Mouse (Mus musculus): ENCODE measurements around the gene Sat1. TPM values are rescaled to one million over a fixed set of nuclear protein-coding genes. Genes with fewer than 3 reads are reported as not detected.

Sat1 gene
- polyA plus RNA-seq (2014; fragmentation: Nextera tagmentation; extraction: Ambion mirVana) = 83.0 and 91.4 TPM in 2 replicates

GRCm38 (mm10) chrX:155216271-155216670, at the start of gene Sat1:
Sat1 (minus strand) TSS chrX:155216449.
- peak within 1 kb of the TSS; percentile 44; the same call in 1 of the 2 replicates for H3K9ac ChIP-seq (ENCODE audit: low read length)
- DNase-seq (ENCODE audit: low spot score) (peak; percentile 90), ATAC-seq (ENCODE audit: insufficient read depth, low FRiP score, low TSS enrichment) (peak; percentile 96)
- no peak within 1 kb of the TSS for H3K27ac ChIP-seq (ENCODE audit: low read depth, low read length)
- H3K9me3 ChIP-seq (ENCODE audit: control insufficient read depth, low read length) = no peaks in the 10 kb centered on the region
- WGBS = 12% methylated on average over 26 of the region's 26 CpGs
- H3K36me3 ChIP-seq (ENCODE audit: control insufficient read depth, insufficient read depth, low read length) = no peaks in the 10 kb centered on the region
- H3K27me3 ChIP-seq (ENCODE audit: control insufficient read depth, insufficient read depth, low read length) = no peaks in the 10 kb centered on the region
- no peaks in the 10 kb centered on the region for H3K4me1 ChIP-seq (ENCODE audit: control insufficient read depth, insufficient read depth, low read length)
- H3K4me2 ChIP-seq (ENCODE audit: low read depth) = peak within 1 kb of the TSS; percentile 48
- H3K4me3 ChIP-seq (ENCODE audit: low read depth, low read length) = peak within 1 kb of the TSS; percentile 42

GRCm38 (mm10) chrX:155262915-155263252, 46.6 kb upstream of the Sat1 start:
- no peak overlapping the region for H3K9ac ChIP-seq (ENCODE audit: low read length)
- H3K4me2 ChIP-seq (ENCODE audit: low read depth) = peak overlapping the region; percentile 47
- H3K36me3 ChIP-seq (ENCODE audit: control insufficient read depth, insufficient read depth, low read length) = no peaks in the 10 kb centered on the region
- WGBS = 40% methylated on average over 1 of the region's 1 CpGs
- DNase-seq (ENCODE audit: low spot score) (no peak), ATAC-seq (ENCODE audit: insufficient read depth, low FRiP score, low TSS enrichment) (no peak)
- no peaks in the 10 kb centered on the region for H3K27me3 ChIP-seq (ENCODE audit: control insufficient read depth, insufficient read depth, low read length)
- no peaks in the 10 kb centered on the region for H3K4me1 ChIP-seq (ENCODE audit: control insufficient read depth, insufficient read depth, low read length)
- H3K4me3 ChIP-seq (ENCODE audit: low read depth, low read length) = peak overlapping the region; percentile 38
- no peaks in the 10 kb centered on the region for H3K9me3 ChIP-seq (ENCODE audit: control insufficient read depth, low read length)
- no peak overlapping the region for H3K27ac ChIP-seq (ENCODE audit: low read depth, low read length)

- WGBS = 18% methylated on average over 33 of the region's 37 CpGs
- peak within 1 kb of the TSS; percentile 38 for H3K4me3 ChIP-seq (ENCODE audit: low read depth, low read length)
- no peak within 1 kb of the TSS for H3K27ac ChIP-seq (ENCODE audit: low read depth, low read length)
- peak within 1 kb of the TSS; percentile 47 for H3K4me2 ChIP-seq (ENCODE audit: low read depth)
- peak within 1 kb of the TSS; percentile 56 for H3K9ac ChIP-seq (ENCODE audit: low read length)
- no peaks in the 10 kb centered on the region for H3K36me3 ChIP-seq (ENCODE audit: control insufficient read depth, insufficient read depth, low read length)
- no peaks in the 10 kb centered on the region for H3K9me3 ChIP-seq (ENCODE audit: control insufficient read depth, low read length)
- H3K27me3 ChIP-seq (ENCODE audit: control insufficient read depth, insufficient read depth, low read length) = no peaks in the 10 kb centered on the region
- DNase-seq (ENCODE audit: low spot score) (peak; percentile 84), ATAC-seq (ENCODE audit: insufficient read depth, low FRiP score, low TSS enrichment) (peak; percentile 99)
- no peaks in the 10 kb centered on the region for H3K4me1 ChIP-seq (ENCODE audit: control insufficient read depth, insufficient read depth, low read length)
Observed at GRCm38 (mm10) chrX:155262235-155262914, 46.1 kb upstream of the Sat1 start, which contains the start of gene Acot9. Acot9 (plus strand) TSS chrX:155262443.

- DNase-seq (ENCODE audit: low spot score) (no peak), ATAC-seq (ENCODE audit: insufficient read depth, low FRiP score, low TSS enrichment) (no peak)
- Histone ChIP-seq H3K27ac (ENCODE audit: low read depth, low read length) (no peak overlapping the region), H3K9ac (ENCODE audit: low read length) (no peak overlapping the region), H3K36me3 (ENCODE audit: control insufficient read depth, insufficient read depth, low read length) (no peaks in the 10 kb centered on the region), H3K4me1 (ENCODE audit: control insufficient read depth, insufficient read depth, low read length) (no peaks in the 10 kb centered on the region), H3K4me2 (ENCODE audit: low read depth) (no peak overlapping the region), H3K4me3 (ENCODE audit: low read depth, low read length) (no peak overlapping the region), H3K9me3 (ENCODE audit: control insufficient read depth, low read length) (no peaks in the 10 kb centered on the region), H3K27me3 (ENCODE audit: control insufficient read depth, insufficient read depth, low read length) (no peaks in the 10 kb centered on the region)
Observed at GRCm38 (mm10) chrX:155256856-155257255, 40.6 kb upstream of the Sat1 start.

- Histone ChIP-seq H3K36me3 (ENCODE audit: control insufficient read depth, insufficient read depth, low read length) (no peaks in the 10 kb centered on the region), H3K4me2 (ENCODE audit: low read depth) (no peak overlapping the region), H3K4me1 (ENCODE audit: control insufficient read depth, insufficient read depth, low read length) (no peaks in the 10 kb centered on the region), H3K4me3 (ENCODE audit: low read depth, low read length) (no peak overlapping the region), H3K9ac (ENCODE audit: low read length) (no peak overlapping the region), H3K9me3 (ENCODE audit: control insufficient read depth, low read length) (no peaks in the 10 kb centered on the region), H3K27me3 (ENCODE audit: control insufficient read depth, insufficient read depth, low read length) (no peaks in the 10 kb centered on the region), H3K27ac (ENCODE audit: low read depth, low read length) (no peak overlapping the region)
- 78% methylated on average over 2 of the region's 2 CpGs for WGBS
- ATAC-seq (ENCODE audit: insufficient read depth, low FRiP score, low TSS enrichment) (no peak), DNase-seq (ENCODE audit: low spot score) (no peak)
Observed at GRCm38 (mm10) chrX:155218277-155218676, 2.0 kb upstream of the Sat1 start.

GRCm38 (mm10) chrX:155215501-155216248, 574 bp downstream of the Sat1 start:
- peak; percentile 10 for DNase-seq (ENCODE audit: low spot score)
- no peak overlapping the region for H3K27ac ChIP-seq (ENCODE audit: low read depth, low read length)
- WGBS = 33% methylated on average over 22 of the region's 24 CpGs
- no peaks in the 10 kb centered on the region for H3K36me3 ChIP-seq (ENCODE audit: control insufficient read depth, insufficient read depth, low read length)
- no peaks in the 10 kb centered on the region for H3K27me3 ChIP-seq (ENCODE audit: control insufficient read depth, insufficient read depth, low read length)
- H3K4me1 ChIP-seq (ENCODE audit: control insufficient read depth, insufficient read depth, low read length) = no peaks in the 10 kb centered on the region
- peak overlapping the region; percentile 44; the same call in 1 of the 2 replicates for H3K9ac ChIP-seq (ENCODE audit: low read length)
- H3K4me3 ChIP-seq (ENCODE audit: low read depth, low read length) = peak overlapping the region; percentile 42
- H3K4me2 ChIP-seq (ENCODE audit: low read depth) = peak overlapping the region; percentile 48
- peak; percentile 71 for ATAC-seq (ENCODE audit: insufficient read depth, low FRiP score, low TSS enrichment)
- no peaks in the 10 kb centered on the region for H3K9me3 ChIP-seq (ENCODE audit: control insufficient read depth, low read length)

- DNase-seq (ENCODE audit: low spot score) (no peak), ATAC-seq (ENCODE audit: insufficient read depth, low FRiP score, low TSS enrichment) (no peak)
- H3K9ac ChIP-seq (ENCODE audit: low read length) = no peak overlapping the region
- H3K27me3 ChIP-seq (ENCODE audit: control insufficient read depth, insufficient read depth, low read length) = no peaks in the 10 kb centered on the region
- no peak overlapping the region for H3K27ac ChIP-seq (ENCODE audit: low read depth, low read length)
- 93% methylated on average over 5 of the region's 5 CpGs for WGBS
- no peak overlapping the region for H3K4me2 ChIP-seq (ENCODE audit: low read depth)
- no peak overlapping the region for H3K4me3 ChIP-seq (ENCODE audit: low read depth, low read length)
- no peaks in the 10 kb centered on the region for H3K9me3 ChIP-seq (ENCODE audit: control insufficient read depth, low read length)
- H3K36me3 ChIP-seq (ENCODE audit: control insufficient read depth, insufficient read depth, low read length) = no peaks in the 10 kb centered on the region
- no peaks in the 10 kb centered on the region for H3K4me1 ChIP-seq (ENCODE audit: control insufficient read depth, insufficient read depth, low read length)
Observed at GRCm38 (mm10) chrX:155214291-155215136, 1.7 kb downstream of the Sat1 start.

GRCm38 (mm10) chrX:155208671-155209070, 7.6 kb downstream of the Sat1 start:
- H3K9me3 ChIP-seq (ENCODE audit: control insufficient read depth, low read length) = no peaks in the 10 kb centered on the region
- 24% methylated on average over 1 of the region's 1 CpGs for WGBS
- ATAC-seq (ENCODE audit: insufficient read depth, low FRiP score, low TSS enrichment) = no peak
- H3K4me2 ChIP-seq (ENCODE audit: low read depth) = no peak overlapping the region
- H3K27ac ChIP-seq (ENCODE audit: low read depth, low read length) = no peak overlapping the region
- H3K27me3 ChIP-seq (ENCODE audit: control insufficient read depth, insufficient read depth, low read length) = no peaks in the 10 kb centered on the region
- no peaks in the 10 kb centered on the region for H3K4me1 ChIP-seq (ENCODE audit: control insufficient read depth, insufficient read depth, low read length)
- H3K4me3 ChIP-seq (ENCODE audit: low read depth, low read length) = no peak overlapping the region
- DNase-seq (ENCODE audit: low spot score) = no peak
- no peaks in the 10 kb centered on the region for H3K36me3 ChIP-seq (ENCODE audit: control insufficient read depth, insufficient read depth, low read length)
- no peak overlapping the region for H3K9ac ChIP-seq (ENCODE audit: low read length)
